Mouse (Mus musculus): Measurements from ENCODE around the gene Nme3.

GRCm38 (mm10) chr17:24894061-24894994 lies 2.0 kb upstream of the Nme3 start:
- TF ChIP-seq CTCF (IDR thresholded peaks at IDR 0.05; ENCODE audit: low read depth, low read length) (no peak), POLR2A (IDR thresholded peaks at IDR 0.05; ENCODE audit: borderline replicate concordance, low read depth, low read length) (no peak)

All from bone marrow macrophage, adult 2 months (primary cell).